Mouse (Mus musculus): ENCODE results near the gene Sgf29. TPM values are rescaled to one million over a fixed set of nuclear protein-coding genes. Genes with fewer than 3 reads are reported as not detected.
"Not testable (repeated sequence)": the region's sequence is repeated elsewhere in the genome, so short reads cannot be mapped to it uniquely, and the experiment has no call there.

Sgf29 gene
- polyA plus RNA-seq, 1 experiment from 2014 or later, result 57.6 TPM

DNA sequence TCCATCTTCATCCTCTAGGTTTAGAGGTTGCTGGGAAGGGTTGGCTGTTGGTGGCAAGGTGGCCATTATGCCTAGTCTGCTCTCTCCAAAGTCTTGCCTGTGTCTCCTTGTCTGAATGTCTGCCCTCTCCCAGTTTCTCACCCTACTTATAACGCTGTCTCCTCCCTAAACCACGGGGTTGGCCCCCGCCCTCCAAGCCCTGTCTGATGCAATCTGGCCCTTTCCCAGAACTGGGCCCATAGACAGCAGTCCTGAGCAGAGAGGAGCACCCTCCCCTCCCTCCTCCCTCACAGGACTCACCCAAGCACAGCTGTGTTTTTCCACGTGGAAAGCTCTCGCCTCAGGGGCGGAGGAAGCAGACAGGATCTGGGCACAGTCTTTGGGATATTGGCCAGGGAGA is 23.7 kb upstream of the Sgf29 start:
- 63% methylated on average over 6 of the region's 6 CpGs for WGBS
- no peak for DNase-seq (ENCODE audit: low spot score)

DNA sequence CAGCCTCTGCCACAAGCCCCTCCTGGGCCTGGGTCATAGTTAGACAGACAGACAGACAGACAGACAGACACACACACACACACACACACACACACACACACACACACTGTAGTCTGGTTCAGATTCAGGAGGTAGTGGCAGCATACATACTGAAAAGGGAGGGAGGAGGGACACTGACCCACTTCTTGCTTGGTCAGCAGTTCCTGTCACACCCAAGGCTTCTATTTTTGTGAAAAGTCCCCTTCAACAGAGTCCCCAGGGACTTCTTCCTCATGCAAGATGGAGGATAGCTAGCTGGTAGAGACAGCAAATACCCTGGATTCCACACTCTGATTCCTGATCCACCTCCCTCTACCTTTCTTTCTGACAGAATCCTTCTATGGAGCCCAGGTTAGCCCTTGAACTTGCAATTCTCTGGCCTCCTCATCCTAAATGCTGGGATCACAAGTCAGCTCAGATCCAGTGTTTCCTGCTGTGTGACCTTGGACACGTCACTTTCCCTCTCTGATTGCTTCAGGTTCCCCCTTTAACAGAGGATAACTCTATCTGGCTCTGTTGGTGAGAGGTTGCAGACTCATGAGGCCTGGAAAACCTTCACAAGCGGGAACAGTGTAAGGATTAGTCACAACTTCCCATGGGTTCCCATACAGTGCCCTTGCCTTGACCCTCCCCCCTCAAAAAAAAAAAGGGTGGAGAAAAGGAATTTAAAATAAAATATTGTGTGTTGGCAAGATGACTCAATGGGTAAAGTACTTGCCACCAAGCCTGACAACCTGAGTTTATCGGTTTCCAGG is 23.1 kb upstream of the Sgf29 start:
- H3K27ac ChIP-seq, result peak overlapping the region; percentile 64; the same call in 1 of the 2 replicates
- no peaks in the 10 kb centered on the region for H3K36me3 ChIP-seq
- H3K4me3 ChIP-seq, result no peak overlapping the region
- H3K9me3 ChIP-seq, result no peaks in the 10 kb centered on the region
- 80% methylated on average over 3 of the region's 3 CpGs for WGBS
- no peak for DNase-seq (ENCODE audit: low spot score)
- no peaks in the 10 kb centered on the region for H3K27me3 ChIP-seq (ENCODE audit: insufficient read depth, poor library complexity, severe bottlenecking)
- H3K4me1 ChIP-seq (replicated peaks), result peaks cover 18% of the 10 kb centered on the region

More for the DNA sequence above, 23.7 kb upstream of the Sgf29 start:
- H3K4me1 ChIP-seq (replicated peaks), result peaks cover 15% of the 10 kb centered on the region
- H3K4me3 ChIP-seq, result no peak overlapping the region
- no peaks in the 10 kb centered on the region for H3K9me3 ChIP-seq
- H3K27me3 ChIP-seq (ENCODE audit: insufficient read depth, poor library complexity, severe bottlenecking), result no peaks in the 10 kb centered on the region
- H3K27ac ChIP-seq, result peak overlapping the region; percentile 64; the same call in 1 of the 2 replicates
- H3K36me3 ChIP-seq, result no peaks in the 10 kb centered on the region

- 66% methylated on average over 6 of the region's 6 CpGs for WGBS
- H3K27ac ChIP-seq, result 0 out of 2 replicates have a peak overlapping the region, but pooled peaks have one; percentile 16
- no peaks in the 10 kb centered on the region for H3K36me3 ChIP-seq
These were observed 21.0 kb upstream of the Sgf29 start for GRCm38 (mm10) chr7:126628111-126628510.

DNA sequence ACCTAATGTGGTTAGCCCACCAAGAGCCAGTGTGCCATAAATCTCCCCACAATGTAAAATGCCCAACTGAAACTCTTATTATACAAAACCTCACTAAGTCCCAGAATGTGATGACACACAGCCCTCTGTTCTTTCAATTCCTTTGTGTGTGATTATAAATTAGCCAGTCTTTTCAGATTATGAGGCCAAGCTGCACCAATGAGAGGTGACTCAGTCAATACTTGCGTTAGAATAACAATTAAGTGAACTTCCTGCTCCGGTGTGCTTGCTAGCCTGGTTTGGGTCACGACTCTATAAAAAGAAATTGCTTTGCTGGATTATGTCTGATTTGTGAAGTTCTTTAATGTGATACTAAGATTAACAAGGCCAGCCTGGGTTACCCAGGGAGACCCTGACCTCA is 19.2 kb upstream of the Sgf29 start:
- H3K27ac ChIP-seq, result no peak overlapping the region
- H3K36me3 ChIP-seq, result no peaks in the 10 kb centered on the region
- 0 out of 2 replicates have a peak, but pooled peaks cover 7% of the 10 kb centered on the region for H3K4me1 ChIP-seq (replicated peaks)
- H3K9me3 ChIP-seq, result no peaks in the 10 kb centered on the region
- 66% methylated on average over 3 of the region's 3 CpGs for WGBS
- DNase-seq (ENCODE audit: low spot score), result no peak
- no peaks in the 10 kb centered on the region for H3K27me3 ChIP-seq (ENCODE audit: insufficient read depth, poor library complexity, severe bottlenecking)
- H3K4me3 ChIP-seq, result no peak overlapping the region

More at GRCm38 (mm10) chr7:126628111-126628510, 21.0 kb upstream of the Sgf29 start:
- Histone ChIP-seq H3K9me3 (no peaks in the 10 kb centered on the region), H3K4me3 (no peak overlapping the region), H3K4me1 (replicated peaks) (peaks cover 15% of the 10 kb centered on the region), H3K27me3 (ENCODE audit: insufficient read depth, poor library complexity, severe bottlenecking) (no peaks in the 10 kb centered on the region)
- DNase-seq (ENCODE audit: low spot score), result no peak

DNA sequence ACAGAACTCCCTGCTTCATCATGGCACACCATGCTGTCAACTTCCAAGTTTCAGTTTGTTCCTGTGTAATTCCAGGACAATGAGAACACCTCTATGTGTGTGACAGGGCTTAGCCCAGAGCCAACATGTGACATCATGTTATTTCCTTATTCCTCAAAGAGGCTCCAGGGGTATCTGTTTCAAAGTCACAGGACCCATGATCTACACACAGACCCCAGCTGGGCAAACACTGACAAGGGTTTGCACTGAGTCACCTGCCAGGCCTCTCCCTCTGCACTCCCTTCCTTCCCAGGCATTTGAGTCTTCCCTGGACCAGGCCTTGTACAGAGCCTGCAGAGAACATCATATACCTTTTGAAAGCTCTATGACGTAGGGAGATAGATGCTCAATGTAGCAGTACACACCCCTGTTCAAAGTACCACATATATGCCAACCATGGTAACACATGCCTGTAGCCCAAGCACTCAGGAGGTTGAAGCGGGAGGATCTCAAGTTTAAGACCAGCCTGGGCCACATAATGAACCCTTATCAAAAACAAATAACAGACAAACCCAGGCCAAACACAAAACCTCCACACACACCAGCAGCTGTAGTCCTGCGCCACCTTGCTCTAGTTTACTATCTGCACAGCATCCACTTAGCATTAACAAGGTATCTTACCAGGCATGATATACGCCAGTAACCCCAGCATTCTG is 18.1 kb upstream of the Sgf29 start, which contains the start of gene Nupr1:
Nupr1 (minus strand) TSS at position 38 of the 695 bp plus-strand sequence.
- WGBS, result 93% methylated on average over 4 of the region's 4 CpGs
- Histone ChIP-seq H3K27me3 (ENCODE audit: insufficient read depth, poor library complexity, severe bottlenecking) (no peaks in the 10 kb centered on the region), H3K9me3 (no peaks in the 10 kb centered on the region), H3K36me3 (no peaks in the 10 kb centered on the region), H3K4me1 (replicated peaks) (0 out of 2 replicates have a peak, but pooled peaks cover 3% of the 10 kb centered on the region), H3K27ac (no peak within 1 kb of the TSS), H3K4me3 (no peak within 1 kb of the TSS)
- DNase-seq (ENCODE audit: low spot score), result no peak

GRCm38 (mm10) chr7:126632478-126632877 is 16.6 kb upstream of the Sgf29 start:
- Histone ChIP-seq H3K9me3 (no peaks in the 10 kb centered on the region), H3K27me3 (ENCODE audit: insufficient read depth, poor library complexity, severe bottlenecking) (no peaks in the 10 kb centered on the region), H3K4me1 (replicated peaks) (0 out of 2 replicates have a peak, but pooled peaks cover 3% of the 10 kb centered on the region), H3K4me3 (no peak overlapping the region), H3K36me3 (no peaks in the 10 kb centered on the region), H3K27ac (no peak overlapping the region)
- DNase-seq (ENCODE audit: low spot score), result no peak
- WGBS, result 90% methylated on average over 2 of the region's 2 CpGs

- H3K4me1 ChIP-seq (replicated peaks), result 0 out of 2 replicates have a peak, but pooled peaks cover 3% of the 10 kb centered on the region
- H3K27me3 ChIP-seq (ENCODE audit: insufficient read depth, poor library complexity, severe bottlenecking), result no peaks in the 10 kb centered on the region
- DNase-seq (ENCODE audit: low spot score), result no peak
- H3K36me3 ChIP-seq, result no peaks in the 10 kb centered on the region
- H3K27ac ChIP-seq, result no peak overlapping the region
- H3K4me3 ChIP-seq, result no peak overlapping the region
- no peaks in the 10 kb centered on the region for H3K9me3 ChIP-seq
These were observed 13.7 kb upstream of the Sgf29 start for GRCm38 (mm10) chr7:126635375-126635774.

DNA sequence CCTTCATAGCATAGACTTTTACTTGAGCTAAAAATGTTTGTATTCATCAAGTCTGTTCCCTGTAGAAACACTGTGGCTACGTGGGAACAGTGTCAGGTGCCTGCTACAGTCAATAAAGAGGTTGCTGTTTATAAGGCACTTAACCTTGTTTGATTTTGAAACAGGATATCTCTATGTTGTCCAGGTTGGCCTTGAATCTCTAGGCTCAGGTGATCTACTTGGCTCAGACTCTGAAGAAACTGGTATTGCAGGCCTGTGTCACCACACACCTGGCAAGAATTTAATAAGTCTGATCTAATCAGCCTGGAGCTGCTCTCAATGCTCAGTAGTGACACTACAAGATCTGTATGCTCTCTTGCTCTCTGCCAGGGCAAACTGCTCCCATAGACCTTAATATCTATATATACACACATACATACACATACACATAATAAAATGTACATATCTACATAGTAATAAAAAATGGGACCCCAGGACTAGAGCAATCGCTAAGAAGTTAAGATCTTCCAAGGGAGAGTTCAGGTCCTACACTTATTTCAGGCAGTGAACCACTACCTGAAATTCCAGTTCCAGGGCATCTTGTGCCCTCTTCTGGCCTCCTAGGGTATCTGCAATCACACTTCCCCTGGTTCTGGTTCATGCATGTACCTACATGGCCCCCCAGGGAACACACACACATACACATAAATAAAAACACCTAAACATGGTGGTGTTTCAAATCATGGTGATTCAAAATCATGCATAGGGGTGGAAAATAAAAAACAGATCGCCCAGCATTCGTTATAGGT is 12.2 kb upstream of the Sgf29 start:
- Histone ChIP-seq H3K4me1 (replicated peaks) (no peaks in the 10 kb centered on the region), H3K4me3 (no peak overlapping the region), H3K27me3 (ENCODE audit: insufficient read depth, poor library complexity, severe bottlenecking) (no peaks in the 10 kb centered on the region), H3K36me3 (no peaks in the 10 kb centered on the region), H3K27ac (no peak overlapping the region), H3K9me3 (no peaks in the 10 kb centered on the region)
- peak; percentile 27 for DNase-seq (ENCODE audit: low spot score)
- 18% methylated on average over 4 of the region's 4 CpGs for WGBS

- no peaks in the 10 kb centered on the region for H3K36me3 ChIP-seq
- H3K27ac ChIP-seq, result no peak overlapping the region
- no peak overlapping the region for H3K4me3 ChIP-seq
- no peaks in the 10 kb centered on the region for H3K4me1 ChIP-seq (replicated peaks)
- no peaks in the 10 kb centered on the region for H3K9me3 ChIP-seq
- no peak for DNase-seq (ENCODE audit: low spot score)
- WGBS, result 77% methylated on average over 5 of the region's 5 CpGs
- no peaks in the 10 kb centered on the region for H3K27me3 ChIP-seq (ENCODE audit: insufficient read depth, poor library complexity, severe bottlenecking)
These were observed 6.4 kb upstream of the Sgf29 start for GRCm38 (mm10) chr7:126642545-126643243.

- not testable (repeated sequence) for H3K4me1 ChIP-seq (replicated peaks); H3K27me3 ChIP-seq (ENCODE audit: insufficient read depth, poor library complexity, severe bottlenecking); H3K27ac ChIP-seq; H3K4me3 ChIP-seq; H3K9me3 ChIP-seq; H3K36me3 ChIP-seq
- peak; percentile 14 for DNase-seq (ENCODE audit: low spot score)
- WGBS, result 80% methylated on average over 3 of the region's 3 CpGs
These were observed 5.9 kb upstream of the Sgf29 start for GRCm38 (mm10) chr7:126643244-126643617.

DNA sequence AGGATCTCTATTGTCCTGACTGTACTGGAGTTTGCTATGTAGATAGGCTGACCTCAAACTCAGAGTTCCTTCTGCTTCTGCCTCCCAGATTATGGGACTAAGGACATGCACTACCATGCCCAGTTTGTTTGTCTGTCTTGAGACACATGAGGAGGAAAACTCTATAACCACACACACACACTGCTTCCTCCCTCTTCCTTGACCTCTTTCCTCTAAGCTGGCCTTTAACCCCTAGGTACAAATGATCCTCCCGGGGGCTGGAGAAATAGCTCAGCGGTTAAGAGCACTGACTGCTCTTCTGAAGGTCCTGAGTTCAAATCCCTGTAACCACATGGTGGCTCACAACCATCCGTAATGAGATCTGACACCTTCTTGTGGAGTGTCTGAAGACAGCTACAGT is 4.8 kb upstream of the Sgf29 start:
- WGBS, result 72% methylated on average over 3 of the region's 3 CpGs
- Histone ChIP-seq H3K9me3 (no peaks in the 10 kb centered on the region), H3K4me3 (no peak overlapping the region), H3K36me3 (no peaks in the 10 kb centered on the region), H3K27ac (no peak overlapping the region), H3K27me3 (ENCODE audit: insufficient read depth, poor library complexity, severe bottlenecking) (no peaks in the 10 kb centered on the region), H3K4me1 (replicated peaks) (peaks cover 2% of the 10 kb centered on the region; the same call in 1 of the 2 replicates)
- no peak for DNase-seq (ENCODE audit: low spot score)

DNA sequence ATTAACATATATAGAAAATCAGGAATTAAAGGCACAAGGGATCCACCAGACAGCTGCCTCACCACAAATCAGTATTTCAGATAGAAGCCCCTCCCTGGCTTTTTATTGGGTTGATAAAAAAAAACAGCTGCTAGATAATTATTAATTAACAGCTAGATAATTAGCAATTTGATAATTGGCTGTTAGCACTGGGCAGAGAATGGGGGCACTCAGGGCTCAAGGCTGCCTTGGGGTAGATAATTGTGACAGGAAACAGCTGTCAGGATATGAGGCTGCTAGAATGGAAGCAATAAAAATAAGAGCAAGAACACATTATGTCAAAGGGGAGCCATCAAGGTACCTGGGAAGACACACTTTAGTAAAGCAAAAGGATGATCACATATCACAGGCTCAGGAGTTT is 4.2 kb upstream of the Sgf29 start:
- H3K9me3 ChIP-seq, result no peaks in the 10 kb centered on the region
- H3K4me1 ChIP-seq (replicated peaks), result peaks cover 5% of the 10 kb centered on the region
- H3K27me3 ChIP-seq (ENCODE audit: insufficient read depth, poor library complexity, severe bottlenecking), result no peaks in the 10 kb centered on the region
- no peaks in the 10 kb centered on the region for H3K36me3 ChIP-seq
- no peak overlapping the region for H3K4me3 ChIP-seq
- no peak overlapping the region for H3K27ac ChIP-seq
- DNase-seq (ENCODE audit: low spot score), result no peak
